Mouse (Mus musculus): ENCODE measurements at regions not wholly inside any gene's neighbourhood (a gene's known extent, or its start where the extent isn't known, plus 50 kb on each side); places are given as distances from the start of the nearest gene placed in this dataset.

GRCm38 (mm10) chr13:101237035-101237434 is 403.8 kb upstream of the Slc30a5 start:
- no peak overlapping the region for H3K9ac ChIP-seq (ENCODE audit: insufficient read depth, low read depth)
- TF ChIP-seq USF1 (IDR thresholded peaks at IDR 0.05; ENCODE audit: low read depth, low read length) (no peak), ELF1 (IDR thresholded peaks at IDR 0.05; ENCODE audit: low read depth, low read length) (no peak), ZNF384 (IDR thresholded peaks at IDR 0.05; ENCODE audit: low read depth, low read length) (no peak), ETS1 (conservative IDR thresholded peaks at IDR 0.05; ENCODE audit: low read depth, low read length) (no peak), USF2 (conservative IDR thresholded peaks at IDR 0.05; ENCODE audit: low read depth, low read length) (no peak), ZC3H11A (IDR thresholded peaks at IDR 0.05; ENCODE audit: low read depth, low read length) (no peak), MAFK (IDR thresholded peaks at IDR 0.05; ENCODE audit: insufficient replicate concordance, low read length) (no peak), JUN (IDR thresholded peaks at IDR 0.05; ENCODE audit: insufficient read depth, low read depth, low read length) (no peak), SMC3 (IDR thresholded peaks at IDR 0.05; ENCODE audit: low read depth, low read length) (no peak), NELFE (IDR thresholded peaks at IDR 0.05; ENCODE audit: low read depth, low read length) (no peak), UBTF (IDR thresholded peaks at IDR 0.05; ENCODE audit: low read depth, low read length) (no peak), E2F4 (IDR thresholded peaks at IDR 0.05; ENCODE audit: insufficient replicate concordance, low read depth, low read length) (no peak), ZKSCAN1 (IDR thresholded peaks at IDR 0.05; ENCODE audit: borderline replicate concordance, low read depth, low read length) (no peak)
- no peaks in the 10 kb centered on the region for H3K9me3 ChIP-seq (replicated peaks; ENCODE audit: low read length)
- dilution Hi-C loops (cut with MboI; ENCODE audit: extremely low pct_ligation_motif_present, extremely low pct_unique_long_range_greater_than_20kb, low sequenced_read_pairs) (no loop called here), in situ Hi-C loops (cut with MboI; ENCODE audit: low pct_ligation_motif_present, low pct_unique_long_range_greater_than_20kb, low sequenced_read_pairs) (no loop called here)
- H3K27ac ChIP-seq (ENCODE audit: insufficient read depth, low read depth): no peak overlapping the region
- no peaks in the 10 kb centered on the region for H3K27me3 ChIP-seq (replicated peaks)
- H3K79me2 ChIP-seq (replicated peaks; ENCODE audit: control insufficient read depth, extremely low read depth, insufficient read depth, poor library complexity, severe bottlenecking): no peaks in the 10 kb centered on the region
- no peak overlapping the region for H3K4me2 ChIP-seq (ENCODE audit: insufficient read depth, low read depth, poor library complexity, severe bottlenecking)
- peaks cover 12 to 20% of the 10 kb centered on the region in 2 experiments for H3K4me1 ChIP-seq (ENCODE audit: control insufficient read depth in 1 of 2, insufficient read depth in 2 of 2)
- no peaks in the 10 kb centered on the region for H3K36me3 ChIP-seq (replicated peaks in 1 of 2; ENCODE audit: control insufficient read depth in 1 of 2, insufficient read depth in 1 of 2, low read length in 1 of 2)
- no peak for DNase-seq (ENCODE audit: extremely low read depth)
- H3K4me3 ChIP-seq (replicated peaks in 1 of 3; ENCODE audit: low read depth in 2 of 3, low read length in 2 of 3, poor library complexity in 1 of 3): no peak overlapping the region

GRCm38 (mm10) chr13:101235846-101236245 is 402.6 kb upstream of the Slc30a5 start:
- Histone ChIP-seq H3K4me1 (ENCODE audit: control insufficient read depth in 1 of 2, insufficient read depth in 2 of 2) (peaks cover 11 to 12% of the 10 kb centered on the region in 2 experiments), H3K4me3 (replicated peaks in 1 of 3; ENCODE audit: low read depth in 2 of 3, low read length in 2 of 3, poor library complexity in 1 of 3) (no peak overlapping the region), H3K9me3 (replicated peaks; ENCODE audit: low read length) (no peaks in the 10 kb centered on the region), H3K4me2 (ENCODE audit: insufficient read depth, low read depth, poor library complexity, severe bottlenecking) (no peak overlapping the region), H3K9ac (ENCODE audit: insufficient read depth, low read depth) (no peak overlapping the region), H3K27ac (ENCODE audit: insufficient read depth, low read depth) (no peak overlapping the region), H3K27me3 (replicated peaks) (no peaks in the 10 kb centered on the region), H3K36me3 (replicated peaks in 1 of 2; ENCODE audit: control insufficient read depth in 1 of 2, insufficient read depth in 1 of 2, low read length in 1 of 2) (no peaks in the 10 kb centered on the region), H3K79me2 (replicated peaks; ENCODE audit: control insufficient read depth, extremely low read depth, insufficient read depth, poor library complexity, severe bottlenecking) (no peaks in the 10 kb centered on the region)
- DNase-seq (ENCODE audit: extremely low read depth): no peak
- dilution Hi-C loops (cut with MboI; ENCODE audit: extremely low pct_ligation_motif_present, extremely low pct_unique_long_range_greater_than_20kb, low sequenced_read_pairs): no loop called here
- TF ChIP-seq TBP (conservative IDR thresholded peaks at IDR 0.05; ENCODE audit: low read depth, low read length): no peak
- TF ChIP-seq PAX5 (IDR thresholded peaks at IDR 0.05; ENCODE audit: low read length): no peak
- TF ChIP-seq JUN (IDR thresholded peaks at IDR 0.05; ENCODE audit: insufficient read depth, low read depth, low read length): no peak
- TF ChIP-seq GABPA (IDR thresholded peaks at IDR 0.05; ENCODE audit: insufficient replicate concordance, low read depth, low read length): no peak
- no peak for TF ChIP-seq ZMIZ1 (IDR thresholded peaks at IDR 0.05; ENCODE audit: low read depth, low read length)
- in situ Hi-C loops (cut with MboI; ENCODE audit: low pct_ligation_motif_present, low pct_unique_long_range_greater_than_20kb, low sequenced_read_pairs): no loop called here

Data from CH12.LX (cell line).